Mouse (Mus musculus): ENCODE measurements around the gene Asxl2.
"Not testable (repeated sequence)": the region's sequence is repeated elsewhere in the genome, so short reads cannot be mapped to it uniquely, and the experiment has no call there.

Asxl2 gene

GRCm38 (mm10) chr12:3426530-3427034 is at the start of gene Asxl2:
Gene Asxl2, plus strand, starts transcription at chr12:3426857.
- peak; percentile 98 for DNase-seq (ENCODE audit: low spot score)

- no peak for DNase-seq (ENCODE audit: low spot score)
These were observed 49.5 kb upstream of the Asxl2 start for GRCm38 (mm10) chr12:3377190-3377589.

GRCm38 (mm10) chr12:3377755-3378154 is 48.9 kb upstream of the Asxl2 start:
- DNase-seq (ENCODE audit: low spot score) = no peak

GRCm38 (mm10) chr12:3384860-3385259 is 41.8 kb upstream of the Asxl2 start:
- no peak for DNase-seq (ENCODE audit: low spot score)

- DNase-seq (ENCODE audit: low spot score) = no peak
These were observed 41.4 kb upstream of the Asxl2 start for GRCm38 (mm10) chr12:3385271-3385670.

GRCm38 (mm10) chr12:3385940-3386339 is 40.7 kb upstream of the Asxl2 start:
- no peak for DNase-seq (ENCODE audit: low spot score)

- DNase-seq (ENCODE audit: low spot score) = no peak
These were observed 38.8 kb upstream of the Asxl2 start for GRCm38 (mm10) chr12:3387891-3388290.

GRCm38 (mm10) chr12:3389394-3389793 is 37.3 kb upstream of the Asxl2 start:
- no peak for DNase-seq (ENCODE audit: low spot score)

GRCm38 (mm10) chr12:3390071-3390470 is 36.6 kb upstream of the Asxl2 start:
- no peak for DNase-seq (ENCODE audit: low spot score)

GRCm38 (mm10) chr12:3390577-3391262 is 35.9 kb upstream of the Asxl2 start:
- DNase-seq (ENCODE audit: low spot score) = peak; percentile 50

GRCm38 (mm10) chr12:3391276-3391675 is 35.4 kb upstream of the Asxl2 start:
- DNase-seq (ENCODE audit: low spot score) = no peak

GRCm38 (mm10) chr12:3393140-3393539 is 33.5 kb upstream of the Asxl2 start:
- DNase-seq (ENCODE audit: low spot score) = no peak

GRCm38 (mm10) chr12:3396931-3397330 is 29.7 kb upstream of the Asxl2 start:
- DNase-seq (ENCODE audit: low spot score) = no peak

GRCm38 (mm10) chr12:3405662-3406061 is 21.0 kb upstream of the Asxl2 start:
- not testable (repeated sequence) for DNase-seq (ENCODE audit: low spot score)

- no peak for DNase-seq (ENCODE audit: low spot score)
These were observed 20.1 kb upstream of the Asxl2 start for GRCm38 (mm10) chr12:3406585-3406984.

- no peak for DNase-seq (ENCODE audit: low spot score)
These were observed 11.7 kb upstream of the Asxl2 start for GRCm38 (mm10) chr12:3414956-3415355.

GRCm38 (mm10) chr12:3418761-3419160 is 7.9 kb upstream of the Asxl2 start:
- DNase-seq (ENCODE audit: low spot score) = no peak

GRCm38 (mm10) chr12:3420519-3420918 is 6.1 kb upstream of the Asxl2 start:
- no peak for DNase-seq (ENCODE audit: low spot score)

GRCm38 (mm10) chr12:3422786-3423185 is 3.9 kb upstream of the Asxl2 start:
- DNase-seq (ENCODE audit: low spot score) = no peak

GRCm38 (mm10) chr12:3424179-3424578 is 2.5 kb upstream of the Asxl2 start:
- DNase-seq (ENCODE audit: low spot score) = no peak

GRCm38 (mm10) chr12:3425375-3426341 is 999 bp upstream of the Asxl2 start:
- DNase-seq (ENCODE audit: low spot score) = no peak

GRCm38 (mm10) chr12:3427067-3427889 is 621 bp downstream of the Asxl2 start:
- DNase-seq (ENCODE audit: low spot score) = peak; percentile 84

All from yolk sac, embryonic 10.5 days (tissue).